Mouse (Mus musculus) left cerebral cortex, postnatal 14 days (tissue): ENCODE results near the gene Npr1. TPM values are rescaled to one million over a fixed set of nuclear protein-coding genes. Genes with fewer than 3 reads are reported as not detected.

Experiments used
- DNase-seq, 2 experiments: peaks; one replicate each; pipeline ENCODE4 v3.0.0; 2021 to 2022; ENCODE audit warnings: low spot score in 2 of 2, mixed read lengths in 1 of 2
- intact Hi-C: fragments of 180-260 bp; cut with DNase I; formaldehyde crosslinking; loops from one replicate; pipeline ENCODE4 v1.15.1; 2025
- total RNA-seq, 2 experiments: library from RNA; stranded (reverse); gene quantifications; 2 replicates each; pipeline ENCODE4 v1.2.3; 2021

Npr1 gene
- total RNA-seq, 2 experiments from 2014 or later: 3.4 TPM

GRCm38 (mm10) chr3:90447123-90447494 lies 18.6 kb downstream of the Npr1 start:
- intact Hi-C loops: no loop called here
- DNase-seq: peak in 1 of 2 experiments; percentile 15

GRCm38 (mm10) chr3:90446389-90447122 lies 19.1 kb downstream of the Npr1 start:
- intact Hi-C loops: no loop called here
- DNase-seq: peak; percentile 59 to 62

GRCm38 (mm10) chr3:90445417-90446200 lies 20.1 kb downstream of the Npr1 start:
- intact Hi-C loops: no loop called here
- no peak for DNase-seq

- DNase-seq: no peak
- intact Hi-C loops: no loop called here
Observed at GRCm38 (mm10) chr3:90443977-90444376, 21.7 kb downstream of the Npr1 start.

GRCm38 (mm10) chr3:90440756-90441155 lies 24.9 kb downstream of the Npr1 start:
- no peak for DNase-seq
- intact Hi-C loops: no loop called here

GRCm38 (mm10) chr3:90437131-90437530 lies 28.5 kb downstream of the Npr1 start:
- intact Hi-C loops: no loop called here
- DNase-seq: no peak

- DNase-seq: no peak
- intact Hi-C loops: no loop called here
Observed at GRCm38 (mm10) chr3:90434073-90434730, 31.5 kb downstream of the Npr1 start.

- intact Hi-C loops: no loop called here
- peak; percentile 100 for DNase-seq
Observed at GRCm38 (mm10) chr3:90433381-90434020, 32.2 kb downstream of the Npr1 start, which contains the start of gene Ints3. Ints3 (minus strand) TSS chr3:90433622.

- peak; percentile 35 to 38 for DNase-seq
- intact Hi-C loops: no loop called here
Observed at GRCm38 (mm10) chr3:90432811-90433219, 32.9 kb downstream of the Npr1 start.

- intact Hi-C loops: no loop called here
Observed at GRCm38 (mm10) chr3:90432348-90432747, 33.3 kb downstream of the Npr1 start.

GRCm38 (mm10) chr3:90429576-90429975 lies 36.1 kb downstream of the Npr1 start:
- intact Hi-C loops: no loop called here
- no peak for DNase-seq

More at GRCm38 (mm10) chr3:90432348-90432747, 33.3 kb downstream of the Npr1 start:
- DNase-seq: no peak

GRCm38 (mm10) chr3:90428186-90428585 lies 37.5 kb downstream of the Npr1 start:
- intact Hi-C loops: no loop called here
- no peak for DNase-seq

- no peak for DNase-seq
- intact Hi-C loops: no loop called here
Observed at GRCm38 (mm10) chr3:90427574-90427973, 38.1 kb downstream of the Npr1 start.

- no peak for DNase-seq
- intact Hi-C loops: no loop called here
Observed at GRCm38 (mm10) chr3:90425499-90425898, 40.2 kb downstream of the Npr1 start.

- intact Hi-C loops: no loop called here
Observed at GRCm38 (mm10) chr3:90423549-90423948, 42.1 kb downstream of the Npr1 start.

GRCm38 (mm10) chr3:90420696-90421095 lies 45.0 kb downstream of the Npr1 start:
- no peak for DNase-seq
- intact Hi-C loops: no loop called here

More at GRCm38 (mm10) chr3:90423549-90423948, 42.1 kb downstream of the Npr1 start:
- no peak for DNase-seq

GRCm38 (mm10) chr3:90413011-90413396 lies 52.7 kb downstream of the Npr1 start:
- intact Hi-C loops: no loop called here
- no peak for DNase-seq

GRCm38 (mm10) chr3:90412312-90413010 lies 53.2 kb downstream of the Npr1 start:
- peak; percentile 66 to 76 for DNase-seq
- intact Hi-C loops: loop anchor here (1.0 kb wide), 1 partner anchor 53 kb away; the partner anchor contains the start of gene Npr1

- no peak for DNase-seq
- intact Hi-C loops: no loop called here
Observed at GRCm38 (mm10) chr3:90408721-90409120, 56.9 kb downstream of the Npr1 start.
